Mouse (Mus musculus) embryonic facial prominence, embryonic 15.5 days (tissue): ENCODE results near the gene Gm13277. TPM values are rescaled to one million over a fixed set of nuclear protein-coding genes. Genes with fewer than 3 reads are reported as not detected.
"Not testable (repeated sequence)": the region's sequence is repeated elsewhere in the genome, so short reads cannot be mapped to it uniquely, and the experiment has no call there.

Source experiments
- ATAC-seq: fragments of 200-750 bp; cut with Nextera tagmentation; 2 replicates; pipeline ENCODE4 v1.8.0; 2017; ENCODE audit warnings: low read depth, moderate TSS enrichment; ENCODE audit not compliant: insufficient number of reproducible peaks, low FRiP score, low TSS enrichment
- H3K27ac ChIP-seq: fragments of 300-500 bp; sonication (generic); replicated peaks from 2 replicates; pipeline ENCODE4 v1.5.1; 2015; ENCODE audit warnings: mild to moderate bottlenecking, inconsistent platforms
- H3K27me3 ChIP-seq: fragments of 300-500 bp; sonication (generic); 2 replicates; pipeline ENCODE4 v1.6.1; 2015; ENCODE audit warnings: inconsistent platforms
- H3K36me3 ChIP-seq: fragments of 300-500 bp; sonication (generic); 2 replicates; pipeline ENCODE4 v1.6.1; 2015; ENCODE audit warnings: mild to moderate bottlenecking, inconsistent platforms
- H3K4me1 ChIP-seq: fragments of 300-500 bp; sonication (generic); 2 replicates; pipeline ENCODE4 v1.6.1; 2015; ENCODE audit warnings: inconsistent platforms
- H3K4me2 ChIP-seq: fragments of 300-500 bp; sonication (generic); replicated peaks from 2 replicates; pipeline ENCODE4 v1.6.1; 2015; ENCODE audit warnings: mild to moderate bottlenecking, inconsistent platforms
- H3K4me3 ChIP-seq: fragments of 300-500 bp; sonication (generic); replicated peaks from 2 replicates; pipeline ENCODE4 v1.5.1; 2015; ENCODE audit warnings: mild to moderate bottlenecking, inconsistent platforms
- H3K9ac ChIP-seq: fragments of 300-500 bp; sonication (generic); 2 replicates; pipeline ENCODE4 v1.6.1; 2015; ENCODE audit warnings: inconsistent platforms
- H3K9me3 ChIP-seq: fragments of 300-500 bp; sonication (generic); replicated peaks from 2 replicates; pipeline ENCODE4 v1.6.1; 2016; ENCODE audit warnings: inconsistent platforms
- WGBS: fragments of 180-500 bp; shearing (Covaris S2); methylation state at CpG from one replicate; pipeline ENCODE4 v1.1.7; 2015; 5-methylcytosine and 5-hydroxymethylcytosine counted together
- polyA plus RNA-seq: library from polyadenylated mRNA; unstranded; fragments of >200 nt; fragmentation: Nextera tagmentation; extraction: Ambion mirVana; gene quantifications from 2 replicates; pipeline ENCODE4 v1.2.1, GENCODE M21; 2015

Gene Gm13277
- polyA plus RNA-seq, 1 experiment from 2014 or later, result not detected

- not testable (repeated sequence) for H3K9me3 ChIP-seq, H3K9ac ChIP-seq, H3K4me2 ChIP-seq, H3K4me3 ChIP-seq, ATAC-seq, H3K36me3 ChIP-seq, H3K27me3 ChIP-seq, H3K4me1 ChIP-seq, H3K27ac ChIP-seq
- WGBS, result 0% methylated on average over 9 of the region's 52 CpGs
These were observed 5.7 kb downstream of the Gm13277 start, which contains the start of gene Gm13275 for GRCm38 (mm10) chr4:88793936-88794675. Gene Gm13275 (plus strand): TSS chr4:88794487.

- not testable (repeated sequence) for H3K36me3 ChIP-seq, H3K27me3 ChIP-seq, H3K4me1 ChIP-seq, H3K27ac ChIP-seq, H3K4me3 ChIP-seq, H3K9ac ChIP-seq, H3K9me3 ChIP-seq, ATAC-seq, H3K4me2 ChIP-seq
- WGBS, result no CpG with 5 or more reads among the region's 28 CpGs
These were observed 8.7 kb downstream of the Gm13277 start, which contains the start of gene Gm13279 for GRCm38 (mm10) chr4:88797097-88797496. Gene Gm13279 (plus strand): TSS chr4:88797397.

- H3K4me2 ChIP-seq, H3K27ac ChIP-seq, H3K36me3 ChIP-seq, H3K9ac ChIP-seq, ATAC-seq, H3K27me3 ChIP-seq, H3K4me1 ChIP-seq, H3K4me3 ChIP-seq, H3K9me3 ChIP-seq: not testable (repeated sequence)
- 9% methylated on average over 6 of the region's 7 CpGs for WGBS
These were observed 10.9 kb downstream of the Gm13277 start, which contains the start of gene Gm13285 for GRCm38 (mm10) chr4:88799365-88799764. Gene Gm13285 (plus strand): TSS chr4:88799665.

- H3K27ac ChIP-seq, H3K36me3 ChIP-seq, H3K4me2 ChIP-seq, H3K27me3 ChIP-seq, H3K4me3 ChIP-seq, H3K4me1 ChIP-seq, H3K9ac ChIP-seq, H3K9me3 ChIP-seq, ATAC-seq: not testable (repeated sequence)
- WGBS, result no CpG with 5 or more reads among the region's 29 CpGs
These were observed 14.5 kb downstream of the Gm13277 start, which contains the start of gene Gm13287 for GRCm38 (mm10) chr4:88802954-88803353. Gene Gm13287 (plus strand): TSS chr4:88803254.

- H3K27me3 ChIP-seq, H3K36me3 ChIP-seq, H3K4me1 ChIP-seq, H3K27ac ChIP-seq, H3K9me3 ChIP-seq, ATAC-seq, H3K9ac ChIP-seq: not testable (repeated sequence)
- WGBS, result no CpG with 5 or more reads among the region's 8 CpGs
- Histone ChIP-seq H3K4me2 (0 out of 2 replicates have a peak within 1 kb of the TSS, but pooled peaks have one; percentile 27), H3K4me3 (peak within 1 kb of the TSS; percentile 28)
These were observed 16.8 kb downstream of the Gm13277 start, which contains the start of gene Gm13288 for GRCm38 (mm10) chr4:88805231-88805630. Gene Gm13288 (plus strand): TSS chr4:88805531.

- not testable (repeated sequence) for H3K36me3 ChIP-seq, H3K9ac ChIP-seq, ATAC-seq, H3K27ac ChIP-seq, H3K4me1 ChIP-seq, H3K27me3 ChIP-seq, H3K9me3 ChIP-seq
- Histone ChIP-seq H3K4me3 (peak overlapping the region; percentile 28), H3K4me2 (0 out of 2 replicates have a peak overlapping the region, but pooled peaks have one; percentile 27)
- no CpG with 5 or more reads among the region's 34 CpGs for WGBS
These were observed 17.3 kb downstream of the Gm13277 start for GRCm38 (mm10) chr4:88805761-88806160.

- no peak for ATAC-seq
- no peak within 1 kb of the TSS for H3K9ac ChIP-seq
- H3K4me2 ChIP-seq, result no peak within 1 kb of the TSS
- no peaks in the 10 kb centered on the region for H3K4me1 ChIP-seq
- WGBS, result 46% methylated on average over 3 of the region's 3 CpGs
- no peak within 1 kb of the TSS for H3K4me3 ChIP-seq
- H3K27ac ChIP-seq, result no peak within 1 kb of the TSS
- H3K9me3 ChIP-seq, result no peaks in the 10 kb centered on the region
- H3K27me3 ChIP-seq, result no peaks in the 10 kb centered on the region
- no peaks in the 10 kb centered on the region for H3K36me3 ChIP-seq
These were observed 27.5 kb downstream of the Gm13277 start, which contains the start of gene Ifna7 for GRCm38 (mm10) chr4:88815928-88816327. Gene Ifna7 (plus strand): TSS chr4:88816228.

GRCm38 (mm10) chr4:88819659-88820058, 31.2 kb downstream of the Gm13277 start, which contains the start of gene Ifna11:
Gene Ifna11 (plus strand): TSS chr4:88819959.
- Histone ChIP-seq H3K27me3 (no peaks in the 10 kb centered on the region), H3K4me3 (no peak within 1 kb of the TSS), H3K4me1 (no peaks in the 10 kb centered on the region), H3K4me2 (no peak within 1 kb of the TSS), H3K27ac (no peak within 1 kb of the TSS), H3K9ac (no peak within 1 kb of the TSS), H3K36me3 (no peaks in the 10 kb centered on the region), H3K9me3 (no peaks in the 10 kb centered on the region)
- no peak for ATAC-seq
- 75% methylated on average over 1 of the region's 1 CpGs for WGBS

GRCm38 (mm10) chr4:88822995-88823394, 34.6 kb downstream of the Gm13277 start:
- WGBS, result 26% methylated on average over 4 of the region's 4 CpGs
- H3K27me3 ChIP-seq, result no peaks in the 10 kb centered on the region
- no peak overlapping the region for H3K4me2 ChIP-seq
- H3K4me3 ChIP-seq, result no peak overlapping the region
- H3K9me3 ChIP-seq, result no peaks in the 10 kb centered on the region
- ATAC-seq, result no peak
- no peaks in the 10 kb centered on the region for H3K36me3 ChIP-seq
- H3K27ac ChIP-seq, result no peak overlapping the region
- H3K4me1 ChIP-seq, result no peaks in the 10 kb centered on the region
- H3K9ac ChIP-seq, result no peak overlapping the region

GRCm38 (mm10) chr4:88827116-88827515, 38.7 kb downstream of the Gm13277 start, which contains the start of gene Ifna6:
Gene Ifna6 (plus strand): TSS chr4:88827416.
- H3K4me3 ChIP-seq, H3K27me3 ChIP-seq, H3K4me1 ChIP-seq, H3K9me3 ChIP-seq, H3K4me2 ChIP-seq, H3K27ac ChIP-seq, H3K9ac ChIP-seq, H3K36me3 ChIP-seq, ATAC-seq: not testable (repeated sequence)

- no peak overlapping the region for H3K4me2 ChIP-seq
- H3K4me3 ChIP-seq, result no peak overlapping the region
- H3K9me3 ChIP-seq, result no peaks in the 10 kb centered on the region
- WGBS, result 22% methylated on average over 4 of the region's 4 CpGs
- no peaks in the 10 kb centered on the region for H3K4me1 ChIP-seq
- no peaks in the 10 kb centered on the region for H3K27me3 ChIP-seq
- no peaks in the 10 kb centered on the region for H3K36me3 ChIP-seq
- H3K9ac ChIP-seq, result no peak overlapping the region
- ATAC-seq, result no peak
- no peak overlapping the region for H3K27ac ChIP-seq
These were observed 42.1 kb downstream of the Gm13277 start for GRCm38 (mm10) chr4:88830523-88830922.
